Mouse (Mus musculus) left cerebral cortex, postnatal 14 days (tissue): Measurements from ENCODE around the gene Zfp827. TPM values are rescaled to one million over a fixed set of nuclear protein-coding genes. Genes with fewer than 3 reads are reported as not detected.
A peak's percentile ranks its signal among the peaks of the same experiment; 100 is the strongest.

Experiments
- DNase-seq, 2 experiments: peaks; one replicate each; pipeline ENCODE4 v3.0.0; 2021 to 2022; ENCODE audit warnings: low spot score in 2 of 2, mixed read lengths in 1 of 2
- intact Hi-C: fragments of 180-260 bp; cut with DNase I; formaldehyde crosslinking; loops from one replicate; pipeline ENCODE4 v1.15.1; 2025
- long read RNA-seq, 2 experiments: library from polyadenylated mRNA; stranded (forward); transcript quantifications; one replicate each; pipeline ENCODE4 v2.0.0; 2021
- total RNA-seq, 2 experiments: library from RNA; stranded (reverse); gene quantifications; 2 replicates each; pipeline ENCODE4 v1.2.3; 2021

Gene Zfp827
- total RNA-seq = 10 to 100 TPM; 37.4 to 40.1 TPM
- long read RNA-seq, experiment 1, partial matches to known transcripts = 0 of 14 reads
- long read RNA-seq, experiment 1, other reads (novel, unspliced or antisense) = 14 of 14 reads
- long read RNA-seq, experiment 2, partial matches to known transcripts = 2 of 15 reads
- long read RNA-seq, experiment 2, other reads (novel, unspliced or antisense) = 13 of 15 reads

DNA sequence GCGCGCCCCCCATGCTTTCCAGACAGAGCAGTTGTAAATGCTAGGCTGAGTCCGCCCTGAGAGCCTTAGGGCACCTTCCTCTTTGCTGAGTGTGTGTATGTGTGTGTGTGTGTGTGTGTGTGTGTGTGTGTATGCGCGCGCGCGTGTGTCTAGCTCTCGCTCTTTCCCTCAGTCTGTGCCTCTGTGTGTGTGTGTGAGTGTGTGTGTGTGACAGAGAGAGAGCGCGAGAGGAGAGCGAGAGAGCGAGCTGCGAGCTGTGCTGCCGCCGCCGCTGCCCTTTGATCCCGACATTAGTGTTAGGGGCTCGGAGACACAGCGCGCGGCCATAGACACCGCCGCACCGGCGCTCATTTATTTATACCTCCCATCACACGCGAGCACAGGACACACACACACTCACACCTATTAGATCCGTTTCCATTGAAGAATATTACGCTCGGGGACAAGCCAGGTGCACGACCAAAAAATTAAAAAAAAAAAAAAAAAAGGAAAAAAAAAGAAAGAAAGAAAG lies at the start of gene Zfp827:
Gene Zfp827 (plus strand): TSS at position 461 of the 511 bp plus-strand sequence.
- intact Hi-C loops = loop anchor here (2.0 kb wide), 1 partner anchor 267 kb away; the partner anchor contains the start of gene Mmaa
- DNase-seq = peak; percentile 69 to 89

GRCm38 (mm10) chr8:79004341-79004740 lies 23.9 kb upstream of the Zfp827 start:
- intact Hi-C loops = no loop called here
- DNase-seq = peak; percentile 12 to 24

GRCm38 (mm10) chr8:79015061-79015460 lies 13.2 kb upstream of the Zfp827 start:
- no peak for DNase-seq
- intact Hi-C loops = no loop called here

GRCm38 (mm10) chr8:79016076-79016475 lies 12.2 kb upstream of the Zfp827 start:
- DNase-seq = no peak
- intact Hi-C loops = no loop called here

GRCm38 (mm10) chr8:79016583-79016982 lies 11.7 kb upstream of the Zfp827 start:
- no peak for DNase-seq
- intact Hi-C loops = no loop called here

DNA sequence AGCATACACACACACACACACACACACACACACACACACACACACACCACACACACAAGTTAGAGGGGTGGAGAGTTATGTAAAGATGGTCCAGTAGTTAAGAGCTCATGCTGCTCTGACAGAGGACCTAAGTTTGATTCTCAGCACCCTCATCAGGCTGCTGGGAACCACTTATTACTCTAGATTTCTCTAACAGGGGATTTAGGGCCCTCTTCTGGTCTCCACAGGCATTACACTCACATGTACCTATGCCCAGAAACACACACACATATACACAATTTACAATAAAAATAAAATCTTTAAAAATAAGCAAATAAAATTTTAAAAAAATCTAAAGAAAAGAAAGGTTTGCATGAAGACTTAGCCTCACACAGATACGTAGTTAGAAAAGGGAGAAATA lies 4.3 kb upstream of the Zfp827 start:
- DNase-seq = no peak
- intact Hi-C loops = no loop called here

DNA sequence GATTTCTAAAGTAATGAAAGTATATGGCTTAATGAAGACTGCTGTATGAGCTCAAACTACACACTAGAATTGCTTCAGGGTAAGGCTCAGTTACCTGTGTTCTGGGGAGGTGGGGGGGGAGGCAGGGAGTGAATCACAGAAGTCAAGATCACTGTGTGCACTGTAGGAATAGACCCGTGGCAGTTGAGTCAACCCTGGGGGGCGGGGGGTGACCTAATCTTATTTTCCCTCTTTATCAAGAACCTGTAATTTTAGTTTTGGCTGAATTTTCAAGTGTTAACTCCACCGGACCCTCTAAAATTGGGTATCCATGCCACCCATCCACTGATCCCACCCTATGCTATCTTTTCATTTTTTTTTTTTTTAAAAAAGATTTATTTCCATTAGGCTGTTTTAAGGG lies 918 bp upstream of the Zfp827 start:
- DNase-seq = no peak
- intact Hi-C loops = no loop called here

DNA sequence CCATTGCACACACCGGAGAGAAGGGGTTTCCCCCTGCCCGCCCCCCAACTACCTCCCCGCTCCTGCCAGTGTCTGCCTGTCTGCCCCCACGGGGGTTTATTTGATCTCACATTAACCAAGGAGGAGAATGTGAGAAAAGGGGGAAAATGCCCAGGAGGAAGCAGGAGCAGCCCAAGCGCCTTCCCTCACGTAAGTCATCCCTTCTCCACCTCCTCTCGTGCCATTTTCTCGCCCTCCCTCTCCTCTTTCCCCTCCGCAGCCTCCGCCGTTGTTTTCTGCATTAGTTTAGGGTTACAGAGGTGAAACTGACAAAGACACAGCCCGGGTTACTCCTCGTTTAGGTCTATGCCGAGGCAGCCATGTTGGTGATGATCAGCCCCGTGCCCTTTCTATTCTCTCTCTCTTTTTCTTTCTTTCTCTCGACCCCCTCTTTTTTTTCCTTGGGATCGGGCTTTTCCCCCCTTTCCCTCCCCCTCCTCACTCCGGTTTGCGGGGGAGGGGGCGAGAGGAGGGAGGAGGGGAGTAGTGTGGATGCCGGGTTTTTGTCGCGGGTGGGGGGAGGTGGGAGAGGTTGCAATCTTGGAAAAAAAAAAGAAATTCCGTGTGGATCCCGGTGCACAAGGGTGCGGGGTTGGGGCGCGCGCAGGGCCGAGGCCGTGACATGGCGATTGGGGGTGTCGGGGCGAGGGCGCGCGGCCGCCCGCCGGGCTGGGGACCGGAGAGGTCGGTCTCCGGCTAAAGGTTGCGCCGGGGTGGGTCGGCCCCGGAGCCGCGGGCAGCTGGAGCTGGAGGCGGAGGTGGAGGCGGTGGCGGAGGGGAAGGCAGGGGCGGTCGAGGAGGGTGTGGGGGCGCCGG lies 531 bp downstream of the Zfp827 start:
- intact Hi-C loops = loop anchor here (2.0 kb wide), 1 partner anchor 266 kb away; the partner anchor contains the start of gene Mmaa

DNA sequence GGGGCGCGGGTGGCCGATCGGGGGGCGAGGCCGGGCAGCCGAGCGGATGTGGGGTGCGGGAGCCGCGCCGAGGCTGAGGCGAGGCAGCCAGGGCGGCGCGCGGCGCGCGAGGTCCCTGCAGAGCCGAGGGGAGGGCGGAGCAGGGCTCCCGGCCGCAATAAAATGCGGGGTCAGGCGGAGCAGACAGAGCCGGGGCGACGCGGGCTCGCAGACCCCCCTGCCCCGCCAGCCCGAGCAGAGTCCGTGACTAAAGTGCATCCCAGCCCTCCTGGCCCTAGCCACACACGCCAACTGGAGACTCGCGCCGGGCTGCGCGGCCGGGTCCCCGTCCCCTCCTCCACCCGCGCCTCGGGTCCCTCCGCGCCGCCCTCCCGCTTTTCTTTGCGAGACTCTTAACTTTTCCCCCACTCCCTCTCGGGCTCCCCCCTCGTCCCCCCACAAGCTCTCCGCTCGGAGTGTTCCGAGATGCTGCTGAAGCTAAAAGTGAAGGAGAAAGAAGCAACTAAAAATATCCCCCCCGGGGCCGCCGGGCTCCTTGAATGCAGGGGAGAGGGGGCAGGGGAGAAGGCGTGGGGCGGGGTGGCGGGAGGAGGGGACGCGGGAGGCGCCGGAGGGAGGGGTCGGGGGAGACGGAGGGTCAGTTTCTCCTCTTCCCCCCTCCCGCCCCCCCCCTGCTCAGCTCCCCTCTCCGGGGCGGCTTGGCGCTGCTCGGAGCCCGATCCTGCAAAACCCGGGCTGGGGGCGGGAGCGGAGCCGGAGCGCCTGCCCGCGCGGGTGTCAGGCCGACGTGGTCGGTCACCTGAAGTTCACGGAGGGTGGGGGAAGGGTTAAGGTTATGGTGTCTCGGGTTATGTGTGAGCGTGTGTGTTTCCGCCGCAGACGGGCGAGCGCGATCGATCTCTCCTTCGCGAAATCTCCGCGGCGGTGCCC lies 1.4 kb downstream of the Zfp827 start:
- DNase-seq = peak; percentile 70 to 75
- intact Hi-C loops = loop anchor here (2.0 to 10.0 kb wide), 3 partner anchors 115 to 265 kb away; partner anchors contain the start of genes Lsm6 and Mmaa

More for the DNA sequence above, 531 bp downstream of the Zfp827 start:
- DNase-seq = peak; percentile 36 to 42

- intact Hi-C loops = loop anchor here (2.0 to 10.0 kb wide), 2 partner anchors 114 to 210 kb away; partner anchors contain the start of gene Lsm6
- peak; percentile 67 to 68 for DNase-seq
Measured at GRCm38 (mm10) chr8:79030326-79031265, 2.4 kb downstream of the Zfp827 start.

- intact Hi-C loops = loop anchor here (10.0 kb wide), 1 partner anchor 107 kb away; no protein-coding TSS in a partner anchor
- no peak for DNase-seq
Measured at GRCm38 (mm10) chr8:79037532-79037931, 9.3 kb downstream of the Zfp827 start.

DNA sequence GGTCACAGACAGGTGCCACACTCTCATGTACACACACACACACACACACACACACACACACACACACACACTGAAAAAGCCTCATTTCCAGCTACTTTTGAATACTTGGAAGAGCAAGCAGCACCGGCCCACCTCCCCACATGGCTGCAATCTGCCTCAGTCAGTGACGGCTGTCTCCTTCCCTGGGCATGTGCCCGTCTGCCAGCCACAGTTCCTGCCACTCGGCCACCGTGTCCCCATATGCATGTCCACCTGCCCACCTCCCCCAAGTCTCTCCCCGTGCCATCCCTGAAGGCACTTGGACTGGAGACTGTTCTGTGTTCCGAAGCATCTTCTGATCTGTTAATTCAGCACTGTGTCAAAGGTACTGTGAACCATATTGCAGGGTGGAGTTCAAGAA lies 9.8 kb downstream of the Zfp827 start:
- intact Hi-C loops = loop anchor here (10.0 kb wide), 1 partner anchor 107 kb away; no protein-coding TSS in a partner anchor
- DNase-seq = no peak

DNA sequence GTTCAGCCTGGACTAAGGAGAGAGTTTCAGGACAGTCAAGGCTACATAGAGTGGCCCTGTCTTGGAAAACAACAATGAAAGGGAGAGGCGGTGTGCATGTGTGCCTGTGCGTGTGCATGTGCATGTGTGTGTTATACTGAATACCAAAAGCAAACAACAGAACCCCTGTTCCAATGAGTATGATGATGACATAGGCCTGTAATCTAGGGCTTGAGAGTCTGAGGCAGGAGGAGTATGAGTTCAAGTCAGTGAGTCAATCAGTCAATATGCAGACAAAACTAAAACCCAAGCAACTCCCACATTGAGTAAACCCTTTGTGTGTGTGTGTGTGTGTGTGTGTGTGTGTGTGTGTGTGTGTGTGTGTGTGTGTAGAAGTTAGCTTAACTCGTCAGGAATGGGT lies 13.2 kb downstream of the Zfp827 start:
- intact Hi-C loops = no loop called here

GRCm38 (mm10) chr8:79042252-79042651 lies 14.0 kb downstream of the Zfp827 start:
- DNase-seq = no peak
- intact Hi-C loops = no loop called here

More for the DNA sequence above, 13.2 kb downstream of the Zfp827 start:
- no peak for DNase-seq

- intact Hi-C loops = no loop called here
- DNase-seq = no peak
Measured at GRCm38 (mm10) chr8:79044673-79045072, 16.4 kb downstream of the Zfp827 start.

DNA sequence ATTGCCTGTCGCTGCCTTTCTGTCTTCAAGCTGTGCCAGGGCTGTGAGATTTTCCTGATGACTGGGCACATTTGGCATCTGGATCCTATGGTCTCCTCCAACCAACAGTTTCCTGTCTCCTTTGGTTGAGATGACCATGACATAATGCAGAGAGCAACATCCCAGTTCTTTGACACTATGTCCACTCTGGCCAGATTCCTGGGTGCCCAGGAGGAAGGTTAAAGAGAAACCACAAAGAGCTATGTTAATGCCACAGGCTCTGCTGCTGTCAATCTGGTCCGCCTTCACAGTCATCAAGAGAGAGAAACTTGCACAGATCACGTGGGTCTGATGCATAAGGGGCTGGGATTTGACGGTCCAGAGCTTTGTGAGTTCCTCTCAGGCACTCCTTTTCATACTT lies 18.4 kb downstream of the Zfp827 start:
- DNase-seq = no peak
- intact Hi-C loops = no loop called here

DNA sequence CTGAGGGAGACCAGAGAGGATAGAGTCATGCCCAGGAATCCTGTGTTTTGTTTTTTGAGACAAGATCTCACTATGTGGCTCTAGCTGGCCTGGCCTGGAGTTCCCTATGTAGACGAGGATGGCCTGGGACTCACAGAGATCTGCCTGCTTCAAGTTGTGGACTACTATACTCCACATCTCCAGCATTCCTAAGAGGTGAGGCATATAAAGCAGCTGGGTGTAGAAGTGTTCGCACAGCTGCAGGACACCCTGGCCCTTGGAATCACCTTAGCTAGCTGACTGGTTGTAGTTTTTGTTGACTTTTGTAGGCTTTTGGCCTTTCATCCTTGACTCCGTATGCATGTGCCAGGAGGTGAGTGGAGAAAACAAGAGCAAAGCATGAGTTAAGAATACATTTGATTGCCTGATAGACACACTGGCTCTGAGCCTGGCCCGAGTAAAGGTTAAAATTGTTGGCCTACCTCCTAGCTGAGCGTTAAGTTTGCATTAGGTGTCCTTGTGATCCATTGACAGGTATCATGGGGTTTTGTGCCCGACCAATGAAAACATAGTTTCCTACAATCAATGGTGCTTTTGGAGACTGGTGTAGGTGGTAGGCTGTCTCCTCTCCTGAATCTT lies 20.3 kb downstream of the Zfp827 start:
- intact Hi-C loops = no loop called here
- no peak for DNase-seq

- intact Hi-C loops = no loop called here
- no peak for DNase-seq
Measured at GRCm38 (mm10) chr8:79054222-79054621, 26.0 kb downstream of the Zfp827 start.
